Mouse (Mus musculus) liver, adult 2 months (tissue): ENCODE results near the gene Ankub1.

Experiments
- CTCF ChIP-seq: fragments of 200-500 bp; IDR thresholded peaks from 2 replicates; pipeline ENCODE4 v1.5.1; 2011; ENCODE audit warnings: low read depth, low read length, control low read depth
- POLR2A ChIP-seq: fragments of 200-500 bp; IDR thresholded peaks from 2 replicates; pipeline ENCODE4 v1.6.1; 2011; ENCODE audit warnings: low read length, control low read depth; ENCODE audit not compliant: insufficient read depth; ENCODE audit errors: extremely low read depth

GRCm38 (mm10) chr3:57677786-57678185 is 14.8 kb downstream of the Ankub1 start:
- no peak for TF ChIP-seq CTCF
- TF ChIP-seq POLR2A: no peak
